Mouse (Mus musculus): ENCODE results near the gene Hs1bp3.
A peak's percentile ranks its signal among the peaks of the same experiment; 100 is the strongest.

The Hs1bp3 gene

GRCm38 (mm10) chr12:8362400-8362799 is 49.2 kb downstream of the Hs1bp3 start:
- no peak for DNase-seq (ENCODE audit: low spot score)

- DNase-seq (ENCODE audit: low spot score): no peak
These were observed 51.1 kb downstream of the Hs1bp3 start for GRCm38 (mm10) chr12:8364321-8364838.

GRCm38 (mm10) chr12:8365336-8365735 is 52.1 kb downstream of the Hs1bp3 start:
- no peak for DNase-seq (ENCODE audit: low spot score)

GRCm38 (mm10) chr12:8365905-8366576 is 52.8 kb downstream of the Hs1bp3 start:
- DNase-seq (ENCODE audit: low spot score): no peak

- no peak for DNase-seq (ENCODE audit: low spot score)
These were observed 53.5 kb downstream of the Hs1bp3 start for GRCm38 (mm10) chr12:8366688-8367087.

- no peak for DNase-seq (ENCODE audit: low spot score)
These were observed 58.7 kb downstream of the Hs1bp3 start for GRCm38 (mm10) chr12:8371746-8372510.

GRCm38 (mm10) chr12:8372511-8373180 is 59.4 kb downstream of the Hs1bp3 start:
- DNase-seq (ENCODE audit: low spot score): no peak

GRCm38 (mm10) chr12:8373741-8374140 is 60.5 kb downstream of the Hs1bp3 start:
- no peak for DNase-seq (ENCODE audit: low spot score)

GRCm38 (mm10) chr12:8377169-8377568 is 63.9 kb downstream of the Hs1bp3 start:
- no peak for DNase-seq (ENCODE audit: low spot score)

GRCm38 (mm10) chr12:8377955-8378620 is 64.9 kb downstream of the Hs1bp3 start:
- no peak for DNase-seq (ENCODE audit: low spot score)

- DNase-seq (ENCODE audit: low spot score): peak; percentile 45
These were observed 66.7 kb downstream of the Hs1bp3 start for GRCm38 (mm10) chr12:8379795-8380521.

GRCm38 (mm10) chr12:8380944-8381343 is 67.7 kb downstream of the Hs1bp3 start:
- DNase-seq (ENCODE audit: low spot score): no peak

GRCm38 (mm10) chr12:8381940-8382339 is 68.7 kb downstream of the Hs1bp3 start:
- no peak for DNase-seq (ENCODE audit: low spot score)

GRCm38 (mm10) chr12:8383822-8384221 is 70.6 kb downstream of the Hs1bp3 start:
- DNase-seq (ENCODE audit: low spot score): no peak

- DNase-seq (ENCODE audit: low spot score): no peak
These were observed 73.3 kb downstream of the Hs1bp3 start for GRCm38 (mm10) chr12:8386451-8387011.

GRCm38 (mm10) chr12:8387281-8387680 is 74.0 kb downstream of the Hs1bp3 start:
- no peak for DNase-seq (ENCODE audit: low spot score)

- peak; percentile 39 for DNase-seq (ENCODE audit: low spot score)
These were observed 75.5 kb downstream of the Hs1bp3 start for GRCm38 (mm10) chr12:8388529-8389414.

- DNase-seq (ENCODE audit: low spot score): no peak
These were observed 80.0 kb downstream of the Hs1bp3 start for GRCm38 (mm10) chr12:8393226-8393625.

Measured in layer of hippocampus, adult 11-12 months (tissue).